Mouse (Mus musculus) heart, postnatal 10 days (tissue): ENCODE measurements around the gene Spats2. TPM values are rescaled to one million over a fixed set of nuclear protein-coding genes. Genes with fewer than 3 reads are reported as not detected.
A peak's percentile ranks its signal among the peaks of the same experiment; 100 is the strongest.
"Not testable (repeated sequence)": the region's sequence is repeated elsewhere in the genome, so short reads cannot be mapped to it uniquely, and the experiment has no call there.

ENCODE experiments used
- DNase-seq, 2 experiments: peaks; one replicate each; pipeline ENCODE4 v3.0.0; 2021
- intact Hi-C: fragments of 180-260 bp; cut with DNase I; formaldehyde crosslinking; loops from one replicate; pipeline ENCODE4 v1.15.1; 2025
- microRNA-seq, 2 experiments: library from miRNA; unstranded; fragments of <30 nt; microRNA quantifications; one replicate each; pipeline ENCODE4 v1.2.0; 2022
- total RNA-seq, 2 experiments: library from RNA; stranded (reverse); gene quantifications; 2 replicates each; pipeline ENCODE4 v1.2.3; 2021

Spats2 gene
- total RNA-seq, 2 experiments from 2014 or later: 16.7 to 18.8 TPM

DNA sequence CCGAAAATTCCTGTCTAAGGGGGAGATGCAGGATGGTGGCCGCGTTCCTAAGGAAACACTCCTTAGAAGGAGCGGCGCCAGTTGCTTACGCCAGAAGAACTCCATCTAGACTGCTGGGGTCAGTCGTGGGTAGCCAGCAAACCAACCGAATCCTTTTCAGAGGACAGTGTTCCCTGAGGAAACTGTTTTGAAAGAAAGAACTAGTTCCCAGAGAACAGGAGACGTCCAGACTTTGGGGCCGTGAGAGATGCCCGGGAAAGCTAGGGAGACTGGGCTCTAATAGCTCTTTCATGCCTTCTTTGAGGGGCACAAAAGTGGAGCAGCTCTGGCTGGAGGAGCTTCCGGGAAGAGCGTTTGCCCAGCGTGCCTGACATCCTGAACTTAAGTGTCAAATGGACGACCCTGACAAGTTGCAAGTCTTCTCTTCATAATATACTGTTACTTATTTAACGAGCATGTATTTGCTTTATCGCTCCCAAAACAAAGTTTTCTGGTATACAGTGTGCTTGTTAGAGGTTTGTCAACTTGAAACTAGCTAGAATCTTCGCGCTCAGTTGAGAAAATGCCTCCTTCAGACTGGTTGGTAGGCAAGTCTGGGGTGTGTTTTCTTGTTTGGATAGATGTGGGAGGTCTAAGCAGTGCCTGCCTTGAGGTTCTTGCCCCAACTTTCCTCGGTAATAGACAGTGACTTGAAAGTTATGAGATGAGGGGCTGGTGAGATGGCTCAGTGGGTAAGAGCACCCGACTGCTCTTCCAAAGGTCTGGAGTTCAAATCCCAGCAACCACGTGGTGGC, 126.9 kb downstream of the Spats2 start:
- DNase-seq: no peak
- intact Hi-C loops: no loop called here

GRCm38 (mm10) chr15:99253175-99253479, 127.4 kb downstream of the Spats2 start:
- intact Hi-C loops: not testable (repeated sequence)

GRCm38 (mm10) chr15:99253772-99254171, 128.1 kb downstream of the Spats2 start:
- intact Hi-C loops: no loop called here

More at GRCm38 (mm10) chr15:99253175-99253479, 127.4 kb downstream of the Spats2 start:
- not testable (repeated sequence) for DNase-seq

DNA sequence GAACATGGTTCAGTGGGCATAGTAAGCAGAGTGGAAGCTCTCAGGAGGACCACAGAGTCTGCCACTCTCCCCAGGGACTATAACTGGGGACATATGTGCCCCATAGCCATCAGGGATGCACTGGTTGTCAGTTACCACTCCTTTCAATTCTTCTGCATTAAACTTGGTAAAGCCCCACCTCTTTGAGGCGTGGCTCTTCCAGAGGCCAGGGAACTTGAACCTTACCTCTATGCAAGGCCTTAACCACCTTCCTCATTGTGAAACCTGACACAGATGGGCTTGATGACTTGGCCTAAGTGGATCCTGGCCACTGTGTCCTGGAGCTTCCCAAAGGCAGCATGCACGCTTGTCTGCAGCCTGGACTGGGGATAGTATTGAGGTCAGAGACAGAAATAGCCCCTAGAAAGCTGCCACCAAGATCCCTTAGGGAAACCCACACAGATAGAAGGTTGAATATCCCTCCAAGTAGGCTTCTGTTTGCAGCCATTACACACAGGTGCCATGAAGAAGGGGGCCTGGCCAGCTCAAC, 128.8 kb downstream of the Spats2 start:
- intact Hi-C loops: no loop called here
- peak; percentile 45 to 56 for DNase-seq

More at GRCm38 (mm10) chr15:99253772-99254171, 128.1 kb downstream of the Spats2 start:
- DNase-seq: no peak

DNA sequence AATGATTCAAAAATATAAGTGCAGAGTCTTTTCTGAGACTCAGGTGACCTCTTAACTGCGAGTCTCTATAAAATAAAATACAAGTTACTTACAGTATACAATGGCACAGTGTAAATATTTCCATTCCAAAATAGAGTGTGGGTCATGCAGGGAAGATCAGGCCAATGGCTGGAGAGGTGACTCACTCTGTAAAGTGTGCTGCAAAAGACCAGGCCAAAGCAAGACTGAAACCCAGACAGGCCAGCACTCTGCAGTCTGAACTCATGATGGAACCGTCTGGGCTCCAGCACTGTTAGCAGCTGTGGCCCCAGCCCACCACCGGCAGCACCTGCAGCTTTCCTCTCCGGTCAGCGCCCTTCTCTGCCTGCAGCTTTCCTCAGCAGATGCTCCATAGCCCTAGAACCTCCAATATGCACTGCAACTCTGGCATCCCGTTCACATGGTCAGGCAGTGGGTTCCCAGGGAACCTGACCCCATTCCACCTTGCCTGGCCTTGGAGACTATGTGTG, 129.6 kb downstream of the Spats2 start:
- intact Hi-C loops: no loop called here
- no peak for DNase-seq

DNA sequence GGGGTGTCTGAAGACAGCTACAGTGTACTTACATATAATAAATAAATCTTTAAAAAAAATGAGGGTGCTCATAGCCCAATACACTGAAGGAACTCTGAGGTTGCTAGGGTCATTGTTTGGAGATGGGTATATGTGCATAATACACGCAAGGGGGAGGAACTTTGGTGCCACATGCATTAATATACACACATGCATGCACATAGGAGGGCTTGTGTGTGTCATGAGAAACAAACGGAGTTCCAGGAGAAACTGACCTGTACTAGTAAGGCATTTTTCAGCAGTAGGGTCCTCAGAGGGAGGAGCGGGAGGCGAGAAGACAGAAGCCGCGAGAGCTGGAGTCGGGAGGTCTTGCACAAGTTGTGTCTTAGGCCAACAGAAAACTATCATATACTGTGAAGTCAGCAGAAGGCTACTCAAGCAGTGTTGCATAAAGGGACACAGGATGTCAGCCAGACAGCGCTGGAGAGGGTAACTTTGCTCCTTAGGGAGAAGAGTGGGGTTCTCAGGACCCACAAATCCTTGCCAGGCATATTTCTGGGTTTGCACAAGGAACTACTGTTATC, 133.5 kb downstream of the Spats2 start:
- DNase-seq: peak in 1 of 2 experiments; percentile 35
- intact Hi-C loops: no loop called here

DNA sequence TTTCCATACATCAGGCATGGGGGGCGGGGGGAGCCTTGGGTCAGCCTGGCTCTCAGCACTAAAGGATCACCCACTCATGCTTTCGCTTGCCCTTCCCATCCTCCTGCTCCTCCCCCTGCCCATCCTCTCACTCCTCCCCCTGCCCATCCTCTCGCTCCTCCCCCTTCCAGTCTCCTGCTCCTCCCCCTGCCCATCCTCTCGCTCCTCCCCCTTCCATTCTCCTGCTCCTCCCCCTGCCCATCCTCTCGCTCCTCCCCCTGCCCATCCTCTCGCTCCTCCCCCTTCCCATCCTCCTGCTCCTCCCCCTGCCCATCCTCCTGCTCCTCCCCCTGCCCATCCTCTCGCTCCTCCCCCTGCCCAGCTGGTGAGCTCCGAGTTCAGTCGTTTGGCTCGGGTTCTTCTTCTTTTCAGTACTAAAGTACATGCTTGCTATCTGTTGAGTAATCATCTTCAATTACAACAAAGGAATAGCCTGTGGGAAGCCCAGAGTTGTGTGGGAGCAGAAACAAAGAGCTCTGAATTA, 134.1 kb downstream of the Spats2 start:
- intact Hi-C loops: no loop called here

GRCm38 (mm10) chr15:99262702-99263101, 137.0 kb downstream of the Spats2 start:
- DNase-seq: no peak
- intact Hi-C loops: no loop called here

More for the DNA sequence above, 134.1 kb downstream of the Spats2 start:
- DNase-seq: peak; percentile 57 to 66

Small RNAs within 50 kb of the gene (microRNA-seq; reads per million reads assigned to microRNA genes)
- gene Mir6960: 0 to 1.7 reads per million in 2 experiments

Other genes with a start within 250 kb of the Spats2 start
- 1 to 10 TPM; 1.6 to 2.8 TPM for gene Rhebl1, start 231.4 kb upstream of the Spats2 start, total RNA-seq
- 1 to 10 TPM; 2.8 to 3.8 TPM for gene Dhh, start 227.4 kb upstream of the Spats2 start, total RNA-seq
- 10 to 100 TPM; 15.4 to 16.1 TPM for gene Lmbr1l, start 207.7 kb upstream of the Spats2 start, total RNA-seq
- gene Tuba1b, start 191.4 kb upstream of the Spats2 start, total RNA-seq: 100 to 1,000 TPM; 373 to 402 TPM
- not detected for gene Gm49450, start 172.4 kb upstream of the Spats2 start, total RNA-seq
- gene Tuba1a, start 172.2 kb upstream of the Spats2 start, total RNA-seq: 100 to 1,000 TPM; 263 to 273 TPM
- gene Tuba1c, start 96.0 kb upstream of the Spats2 start, total RNA-seq: 10 to 100 TPM; 80.7 to 99.8 TPM
- gene Prph, start 70.7 kb upstream of the Spats2 start, total RNA-seq: under 1 TPM; 0.27 to 0.53 TPM
- gene Troap, start 51.3 kb upstream of the Spats2 start, total RNA-seq: 1 to 10 TPM; 6.5 to 6.7 TPM
- gene C1ql4, start 38.1 kb upstream of the Spats2 start, total RNA-seq: not detected
- under 1 TPM; 0.37 to 0.98 TPM for gene Dnajc22, start 32.7 kb upstream of the Spats2 start, total RNA-seq
- 1 to 10 TPM in 1 of 2 experiments, under 1 TPM in 1; 0.57 to 1.3 TPM for gene Kcnh3, start 98.9 kb downstream of the Spats2 start, total RNA-seq
- 10 to 100 TPM; 73.3 to 75.3 TPM for gene Mcrs1, start 126.0 kb downstream of the Spats2 start, total RNA-seq
- 10 to 100 TPM; 30.5 to 38.7 TPM for gene Prpf40b, start 169.2 kb downstream of the Spats2 start, total RNA-seq
- gene Fam186b, start 170.0 kb downstream of the Spats2 start, total RNA-seq: under 1 TPM; 0.14 to 0.15 TPM
- 10 to 100 TPM; 40.3 to 43.0 TPM for gene Fmnl3, start 244.6 kb downstream of the Spats2 start, total RNA-seq